Mouse (Mus musculus) thymus, adult 18-20 months (tissue): ENCODE data around the gene Adap1.

Experiments used
- DNase-seq, 2 experiments: peaks; one replicate each; pipeline ENCODE4 v3.0.0; 2022; ENCODE audit warnings: mixed read lengths in 2 of 2

Gene Adap1

DNA sequence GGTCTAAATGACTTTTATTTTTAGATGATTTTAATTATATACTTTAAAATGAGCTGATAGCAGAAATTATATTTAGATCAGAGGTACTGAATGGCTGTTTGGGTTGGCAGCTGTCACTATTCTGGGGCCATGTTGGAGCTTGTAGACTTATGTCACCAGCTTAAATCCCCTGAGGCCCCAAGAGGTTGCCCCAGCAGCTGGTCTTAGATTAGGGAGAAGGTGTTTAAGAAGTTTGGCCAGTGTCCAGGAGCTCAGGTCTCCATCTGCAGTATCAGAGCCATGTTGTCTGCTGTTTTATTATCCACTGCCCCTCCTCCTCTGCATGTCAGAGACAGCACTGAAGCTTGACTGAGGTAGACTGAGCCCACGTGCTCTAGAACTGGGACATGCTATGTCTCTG, 82.0 kb downstream of the Adap1 start:
- DNase-seq: no peak

- DNase-seq: no peak
Observed at GRCm38 (mm10) chr5:139241022-139241761, 84.2 kb downstream of the Adap1 start.

GRCm38 (mm10) chr5:139237436-139237835, 88.0 kb downstream of the Adap1 start:
- DNase-seq: no peak

GRCm38 (mm10) chr5:139234423-139234822, 91.0 kb downstream of the Adap1 start:
- no peak for DNase-seq

DNA sequence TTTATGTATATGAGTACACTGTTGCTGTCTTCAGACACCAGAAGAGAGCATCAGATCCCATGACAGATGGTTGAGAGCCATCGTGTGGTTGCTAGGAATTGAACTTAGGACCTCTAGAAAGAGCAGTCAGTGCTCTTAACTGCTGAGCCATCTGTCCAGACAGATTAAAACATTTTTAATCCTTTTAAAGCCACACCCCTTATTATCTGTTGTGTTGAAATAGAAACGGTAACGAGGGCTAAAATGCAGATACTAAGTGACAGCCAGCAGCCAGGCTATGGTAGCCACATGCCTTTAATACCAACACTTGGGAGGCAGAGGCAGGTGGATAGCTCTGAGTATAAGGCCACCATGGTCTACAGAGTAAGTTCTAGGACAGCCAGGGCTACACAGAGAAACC, 93.3 kb downstream of the Adap1 start:
- DNase-seq: no peak

DNA sequence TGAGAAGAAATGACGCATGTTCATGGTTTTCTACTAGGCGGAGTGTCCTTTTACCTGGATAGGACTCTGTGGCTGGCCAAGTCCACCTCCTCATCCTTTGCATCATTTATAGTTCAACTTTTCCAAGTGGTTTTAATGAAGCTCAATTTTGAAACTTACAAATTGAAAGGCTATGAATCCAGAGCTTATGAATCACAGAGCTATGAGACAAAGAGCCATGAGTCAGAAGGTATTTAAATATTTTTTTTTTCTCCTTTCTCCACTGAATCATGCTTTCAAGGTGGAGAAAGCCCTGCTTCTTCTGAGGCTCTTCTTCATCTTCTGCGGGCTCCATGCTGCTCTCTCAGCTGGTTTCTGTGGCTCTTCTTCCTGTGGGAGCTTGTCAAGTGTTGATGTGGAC, 95.7 kb downstream of the Adap1 start:
- no peak for DNase-seq

GRCm38 (mm10) chr5:139228318-139228717, 97.1 kb downstream of the Adap1 start:
- no peak for DNase-seq

DNA sequence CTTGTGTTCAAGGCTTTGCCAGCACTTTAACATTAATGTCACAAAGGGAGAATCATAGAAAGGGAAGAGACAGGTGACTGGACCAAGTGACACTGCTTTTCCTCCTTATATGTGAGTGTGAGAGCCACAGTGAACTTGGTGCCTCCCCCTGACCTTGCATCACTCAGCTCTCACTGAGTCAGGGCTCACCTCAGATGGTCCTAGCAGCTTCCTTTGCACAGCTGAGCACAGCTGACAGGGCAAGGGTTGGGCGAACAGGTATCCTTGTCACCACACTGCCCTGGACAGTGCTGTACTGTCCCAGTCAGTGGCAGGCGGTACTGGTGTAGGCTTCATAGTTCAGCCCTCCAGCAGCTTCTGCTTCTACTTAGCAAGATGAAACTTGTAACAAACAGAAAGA, 97.8 kb downstream of the Adap1 start:
- DNase-seq: no peak

- no peak for DNase-seq
Observed at GRCm38 (mm10) chr5:139227236-139227635, 98.2 kb downstream of the Adap1 start.

DNA sequence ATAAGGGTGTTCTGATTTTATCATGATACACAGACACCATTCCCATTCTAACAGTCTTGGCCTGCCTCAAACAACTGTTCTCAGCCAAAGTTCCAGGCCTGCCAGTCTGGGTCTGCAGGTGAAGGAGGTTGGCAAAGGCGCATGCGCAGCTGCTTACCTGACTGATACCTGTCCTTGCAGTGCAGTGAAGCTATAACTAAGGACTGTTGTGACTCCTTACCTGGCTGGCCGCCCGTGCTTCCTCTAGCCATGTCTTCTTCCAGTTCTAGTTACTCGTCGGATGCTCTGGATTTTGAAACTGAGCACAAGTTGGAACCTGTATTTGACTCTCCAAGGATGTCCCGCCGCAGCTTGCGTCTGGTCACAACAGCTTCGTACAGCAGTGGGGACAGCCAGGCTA, 102.1 kb downstream of the Adap1 start:
- DNase-seq: no peak
